Mouse (Mus musculus) kidney, embryonic 15.5 days (tissue): ENCODE results near the gene 0610037L13Rik. TPM values are rescaled to one million over a fixed set of nuclear protein-coding genes. Genes with fewer than 3 reads are reported as not detected.

Experiments used
- polyA plus RNA-seq: library from polyadenylated mRNA; unstranded; fragments of >200 nt; fragmentation: Nextera tagmentation; extraction: Ambion mirVana; gene quantifications from 2 replicates; pipeline ENCODE4 v1.2.1, GENCODE M21; 2015

0610037L13Rik gene
- polyA plus RNA-seq, 1 experiment from 2014 or later = 122 TPM

Other genes starting within 250 kb of the 0610037L13Rik start
- not detected in 2 replicates for gene Dmrtb1, start 205.6 kb upstream of the 0610037L13Rik start, polyA plus RNA-seq
- 2.2 and 2.6 TPM in 2 replicates for gene Lrp8, start 87.6 kb upstream of the 0610037L13Rik start, polyA plus RNA-seq
- gene Magoh, start 10.1 kb upstream of the 0610037L13Rik start, polyA plus RNA-seq = 199 and 241 TPM in 2 replicates
- 45.6 and 49.7 TPM in 2 replicates for gene Cpt2, start 33.8 kb downstream of the 0610037L13Rik start, polyA plus RNA-seq
- not detected in 2 replicates for gene Slc1a7, start 78.5 kb downstream of the 0610037L13Rik start, polyA plus RNA-seq
- gene Podn, start 206.6 kb downstream of the 0610037L13Rik start, polyA plus RNA-seq = 0.53 and 1.1 TPM in 2 replicates